Mouse (Mus musculus) neural tube, embryonic 10.5 days (tissue): ENCODE results near the gene Tor1a.
"Not testable (repeated sequence)": the region's sequence is repeated elsewhere in the genome, so short reads cannot be mapped to it uniquely, and the experiment has no call there.

Experiments used
- DNase-seq: peaks from one replicate; pipeline ENCODE4 v3.0.0-alpha.2; 2017; ENCODE audit warnings: low spot score; ENCODE audit errors: extremely low spot score

The Tor1a gene

GRCm38 (mm10) chr2:30954797-30955196 lies 12.9 kb downstream of the Tor1a start:
- DNase-seq, result no peak

- peak; percentile 88 for DNase-seq
These were observed 14.8 kb downstream of the Tor1a start, which contains the start of gene Tor1b for GRCm38 (mm10) chr2:30952824-30953490. Gene Tor1b, plus strand, starts transcription at chr2:30952959.

GRCm38 (mm10) chr2:30952457-30952823 lies 15.3 kb downstream of the Tor1a start:
- DNase-seq, result no peak

- peak; percentile 59 for DNase-seq
These were observed 25.1 kb downstream of the Tor1a start for GRCm38 (mm10) chr2:30942603-30943011.

GRCm38 (mm10) chr2:30942116-30942515 lies 25.6 kb downstream of the Tor1a start:
- DNase-seq, result not testable (repeated sequence)

GRCm38 (mm10) chr2:30941586-30941985 lies 26.1 kb downstream of the Tor1a start:
- no peak for DNase-seq

GRCm38 (mm10) chr2:30938574-30938991 lies 29.1 kb downstream of the Tor1a start:
- DNase-seq, result no peak

- no peak for DNase-seq
These were observed 30.0 kb downstream of the Tor1a start for GRCm38 (mm10) chr2:30937731-30938130.

- DNase-seq, result no peak
These were observed 30.9 kb downstream of the Tor1a start for GRCm38 (mm10) chr2:30936808-30937207.

- peak; percentile 74 for DNase-seq
These were observed 33.7 kb downstream of the Tor1a start for GRCm38 (mm10) chr2:30933917-30934450.

GRCm38 (mm10) chr2:30933032-30933431 lies 34.7 kb downstream of the Tor1a start:
- DNase-seq, result no peak

GRCm38 (mm10) chr2:30931922-30932321 lies 35.8 kb downstream of the Tor1a start:
- DNase-seq, result no peak

- DNase-seq, result not testable (repeated sequence)
These were observed 36.9 kb downstream of the Tor1a start for GRCm38 (mm10) chr2:30930846-30931245.

- DNase-seq, result peak; percentile 64
These were observed 38.2 kb downstream of the Tor1a start, which contains the start of gene Ptges for GRCm38 (mm10) chr2:30929483-30930045. Gene Ptges, minus strand, starts transcription at chr2:30929863.

- DNase-seq, result no peak
These were observed 38.7 kb downstream of the Tor1a start for GRCm38 (mm10) chr2:30928893-30929482.

GRCm38 (mm10) chr2:30927844-30928628 lies 39.7 kb downstream of the Tor1a start:
- peak; percentile 87 for DNase-seq

- DNase-seq, result no peak
These were observed 40.5 kb downstream of the Tor1a start for GRCm38 (mm10) chr2:30927151-30927781.

- DNase-seq, result no peak
These were observed 41.4 kb downstream of the Tor1a start for GRCm38 (mm10) chr2:30926381-30926780.

GRCm38 (mm10) chr2:30925181-30925580 lies 42.6 kb downstream of the Tor1a start:
- no peak for DNase-seq

- DNase-seq, result no peak
These were observed 44.6 kb downstream of the Tor1a start for GRCm38 (mm10) chr2:30923099-30923498.

- no peak for DNase-seq
These were observed 47.5 kb downstream of the Tor1a start for GRCm38 (mm10) chr2:30920216-30920615.
